Mouse (Mus musculus) MEL (cell line): ENCODE data around the gene Tbca. TPM values are rescaled to one million over a fixed set of nuclear protein-coding genes. Genes with fewer than 3 reads are reported as not detected.

Experiments used
- DNase-seq: peaks from one replicate; pipeline ENCODE4 v3.0.0; 2011; ENCODE audit warnings: low read depth, low spot score
- H3K27ac ChIP-seq: 2 replicates; pipeline ENCODE4 v1.5.1; 2012; ENCODE audit warnings: low read depth, mild to moderate bottlenecking, control low read depth, low read length, moderate library complexity; ENCODE audit not compliant: control insufficient read depth
- H3K27me3 ChIP-seq, 2 experiments: fragments of 150-350 bp in 1 of 2; sonication (generic) in 1 of 2; 2 replicates each; pipeline ENCODE4 v1.6.1; 2012; ENCODE audit warnings: low read length in 2 of 2, mild to moderate bottlenecking in 2 of 2, improper control_type of control experiment in 1 of 2, moderate library complexity in 1 of 2; ENCODE audit not compliant: insufficient read depth in 2 of 2, control insufficient read depth in 1 of 2
- H3K36me3 ChIP-seq, 2 experiments: 2 replicates each; pipeline ENCODE4 v1.6.1; 2012 to 2014; ENCODE audit warnings: low read length in 2 of 2, improper control_type of control experiment in 1 of 2, inconsistent platforms in 1 of 2, mild to moderate bottlenecking in 1 of 2; ENCODE audit not compliant: insufficient read depth in 2 of 2, control insufficient read depth in 1 of 2
- H3K4me1 ChIP-seq, 2 experiments: fragments of 150-350 bp in 1 of 2; sonication (generic) in 1 of 2; 2 replicates each; pipeline ENCODE4 v1.6.1; 2012; ENCODE audit warnings: low read length in 2 of 2, improper control_type of control experiment in 1 of 2, mild to moderate bottlenecking in 1 of 2; ENCODE audit not compliant: insufficient read depth in 2 of 2, control insufficient read depth in 1 of 2
- H3K4me3 ChIP-seq, 2 experiments: fragments of 150-350 bp in 1 of 2; sonication (generic) in 1 of 2; 2 replicates each; pipeline ENCODE4 v1.5.1; 2012; ENCODE audit warnings: low read depth in 2 of 2, low read length in 2 of 2, mild to moderate bottlenecking in 2 of 2, moderate library complexity in 2 of 2, control low read depth in 1 of 2, improper control_type of control experiment in 1 of 2; ENCODE audit not compliant: control insufficient read depth in 1 of 2, insufficient read depth in 1 of 2
- H3K79me2 ChIP-seq: 2 replicates; pipeline ENCODE4 v1.6.1; 2012; ENCODE audit warnings: mild to moderate bottlenecking, low read length, moderate library complexity; ENCODE audit not compliant: control insufficient read depth, poor library complexity, insufficient read depth
- H3K9ac ChIP-seq: 2 replicates; pipeline ENCODE4 v1.6.1; 2012; ENCODE audit warnings: low read depth, mild to moderate bottlenecking, control low read depth, low read length, moderate library complexity; ENCODE audit not compliant: control insufficient read depth, poor library complexity, severe bottlenecking
- H3K9me3 ChIP-seq: fragments of 150-350 bp; sonication (generic); replicated peaks from 2 replicates; pipeline ENCODE4 v1.6.1; 2012; ENCODE audit warnings: mild to moderate bottlenecking, low read length, improper control_type of control experiment, moderate library complexity; ENCODE audit not compliant: insufficient read depth
- CHD2 ChIP-seq: IDR thresholded peaks from 2 replicates; pipeline ENCODE4 v1.6.1; 2011; ENCODE audit warnings: low read length, improper control_type of control experiment
- E2F4 ChIP-seq: IDR thresholded peaks from 2 replicates; pipeline ENCODE4 v1.6.1; 2011; ENCODE audit warnings: low read depth, low read length, improper control_type of control experiment, borderline replicate concordance
- ELF1 ChIP-seq: IDR thresholded peaks from 2 replicates; pipeline ENCODE4 v1.6.1; 2014; ENCODE audit warnings: low read depth, mild to moderate bottlenecking, inconsistent platforms, low read length, improper control_type of control experiment, moderate library complexity
- HCFC1 ChIP-seq: IDR thresholded peaks from 2 replicates; pipeline ENCODE4 v1.6.1; 2012; ENCODE audit warnings: low read depth, mild to moderate bottlenecking, inconsistent platforms, low read length, improper control_type of control experiment, moderate library complexity
- MAFK ChIP-seq: IDR thresholded peaks from 2 replicates; pipeline ENCODE4 v1.6.1; 2011; ENCODE audit warnings: low read depth, mild to moderate bottlenecking, low read length, improper control_type of control experiment, borderline replicate concordance
- MAX ChIP-seq: IDR thresholded peaks from 2 replicates; pipeline ENCODE4 v1.6.1; 2011; ENCODE audit warnings: low read length, improper control_type of control experiment
- MAZ ChIP-seq: IDR thresholded peaks from 2 replicates; pipeline ENCODE4 v1.6.1; 2012; ENCODE audit warnings: low read depth, mild to moderate bottlenecking, inconsistent platforms, low read length, improper control_type of control experiment
- MEF2A ChIP-seq: IDR thresholded peaks from 2 replicates; pipeline ENCODE4 v1.6.1; 2014; ENCODE audit warnings: low read depth, mild to moderate bottlenecking, inconsistent platforms, low read length, improper control_type of control experiment; ENCODE audit not compliant: poor library complexity, insufficient replicate concordance, severe bottlenecking; ENCODE audit errors: extremely low read depth
- MXI1 ChIP-seq: IDR thresholded peaks from 2 replicates; pipeline ENCODE4 v1.6.1; 2011; ENCODE audit warnings: mild to moderate bottlenecking, low read depth, low read length, improper control_type of control experiment
- MYB ChIP-seq: IDR thresholded peaks from 2 replicates; pipeline ENCODE4 v1.6.1; 2011; ENCODE audit warnings: mild to moderate bottlenecking, low read depth, low read length, improper control_type of control experiment
- MYC ChIP-seq: IDR thresholded peaks from 2 replicates; pipeline ENCODE4 v1.6.1; 2011; ENCODE audit warnings: low read depth, mild to moderate bottlenecking, low read length, improper control_type of control experiment, moderate library complexity
- NELFE ChIP-seq: IDR thresholded peaks from 2 replicates; pipeline ENCODE4 v1.6.1; 2011; ENCODE audit warnings: low read depth, low read length, improper control_type of control experiment
- NRF1 ChIP-seq: IDR thresholded peaks from 2 replicates; pipeline ENCODE4 v1.6.1; 2014; ENCODE audit warnings: low read depth, mild to moderate bottlenecking, inconsistent platforms, low read length, improper control_type of control experiment, moderate library complexity; ENCODE audit not compliant: poor library complexity, insufficient read depth, severe bottlenecking
- POLR2AphosphoS2 ChIP-seq: IDR thresholded peaks from 2 replicates; pipeline ENCODE4 v1.6.1; 2011; ENCODE audit warnings: low read length, improper control_type of control experiment
- POLR2AphosphoS5 ChIP-seq: IDR thresholded peaks from 2 replicates; pipeline ENCODE4 v1.6.1; 2012; ENCODE audit warnings: low read depth, borderline replicate concordance, mild to moderate bottlenecking, inconsistent platforms, low read length, moderate library complexity, mixed read lengths
- RAD21 ChIP-seq: IDR thresholded peaks from 2 replicates; pipeline ENCODE4 v1.6.1; 2011; ENCODE audit warnings: mild to moderate bottlenecking, low read depth, low read length, improper control_type of control experiment
- RCOR1 ChIP-seq: IDR thresholded peaks from 2 replicates; pipeline ENCODE4 v1.6.1; 2012; ENCODE audit warnings: low read depth, mild to moderate bottlenecking, inconsistent platforms, low read length, improper control_type of control experiment
- SMC3 ChIP-seq: IDR thresholded peaks from 2 replicates; pipeline ENCODE4 v1.6.1; 2011; ENCODE audit warnings: low read depth, low read length, improper control_type of control experiment
- TBP ChIP-seq: IDR thresholded peaks from 2 replicates; pipeline ENCODE4 v1.8.0; 2011; ENCODE audit warnings: low read depth, low read length, improper control_type of control experiment
- TCF12 ChIP-seq: IDR thresholded peaks from 2 replicates; pipeline ENCODE4 v1.6.1; 2014; ENCODE audit warnings: low read depth, mild to moderate bottlenecking, inconsistent platforms, low read length, improper control_type of control experiment, moderate library complexity
- UBTF ChIP-seq: IDR thresholded peaks from 2 replicates; pipeline ENCODE4 v1.6.1; 2012; ENCODE audit warnings: low read depth, mild to moderate bottlenecking, inconsistent platforms, low read length, improper control_type of control experiment, moderate library complexity, borderline replicate concordance; ENCODE audit not compliant: insufficient read depth
- ZC3H11A ChIP-seq: IDR thresholded peaks from 2 replicates; pipeline ENCODE4 v1.6.1; 2012; ENCODE audit warnings: low read depth, mild to moderate bottlenecking, inconsistent platforms, low read length, improper control_type of control experiment
- ZKSCAN1 ChIP-seq: IDR thresholded peaks from 2 replicates; pipeline ENCODE4 v1.6.1; 2012; ENCODE audit warnings: low read depth, mild to moderate bottlenecking, inconsistent platforms, low read length, improper control_type of control experiment, moderate library complexity
- polyA plus RNA-seq, 2 experiments: library from polyadenylated mRNA; stranded (reverse) in 1 of 2; unstranded in 1 of 2; fragments of >175 nt in 1 of 2; fragments of >200 nt in 1 of 2; gene quantifications; 2 replicates each; pipeline versions ENCODE4 v1.2.1 to v1.2.4; 2012; ENCODE audit warnings: low replicate concordance in 2 of 2, low read depth in 1 of 2; ENCODE audit not compliant: insufficient read length in 2 of 2, insufficient read depth in 1 of 2, missing spikeins in 1 of 2
- total RNA-seq: library from RNA; depleted of rRNA; stranded (reverse); fragments of 300-350 nt; gene quantifications from 2 replicates; pipeline ENCODE4 v1.2.3, GENCODE M21; 2012

The Tbca gene
- total and polyA plus RNA-seq, 3 experiments = 155 to 263 TPM; not detected in 1

DNA sequence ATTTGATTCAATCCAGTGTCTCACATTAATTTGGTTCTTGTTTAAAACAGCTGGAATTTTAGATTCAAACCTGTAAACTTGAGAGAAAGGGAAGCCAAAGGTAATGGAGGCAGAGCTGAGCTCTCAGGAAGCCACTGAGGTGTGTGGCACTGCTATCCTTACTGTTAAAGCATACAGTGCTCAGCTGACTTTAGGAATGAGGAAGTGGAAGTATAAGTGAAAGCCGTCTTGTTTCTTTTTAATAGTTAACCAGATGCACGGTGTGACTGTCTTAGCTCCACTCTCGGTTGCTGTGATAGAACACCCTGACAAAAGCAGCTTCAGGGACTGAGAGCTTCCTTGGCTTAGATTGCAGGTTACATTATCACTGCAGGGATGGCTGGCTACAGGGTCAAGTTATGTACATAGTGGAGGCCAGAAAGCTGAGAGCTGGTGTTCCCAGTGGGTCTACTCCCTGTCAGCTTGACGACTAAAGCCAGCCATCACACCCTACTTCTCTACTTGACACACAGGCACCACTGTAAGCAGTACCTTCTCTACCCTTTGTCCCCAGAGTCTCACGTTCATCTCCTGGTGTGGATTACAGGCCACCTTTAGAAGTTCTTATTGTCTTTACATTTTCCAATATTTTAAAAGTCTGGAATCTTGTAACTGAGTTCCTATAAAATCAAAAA, 49.5 kb downstream of the Tbca start:
- H3K9me3 ChIP-seq = no peaks in the 10 kb centered on the region
- no peaks in the 10 kb centered on the region for H3K79me2 ChIP-seq
- no peaks in the 10 kb centered on the region for H3K4me1 ChIP-seq
- no peak overlapping the region for H3K9ac ChIP-seq
- TF ChIP-seq MXI1 = no peak
- TF ChIP-seq ELF1 = peak; percentile 16; the same call in 1 of the 2 replicates
- no peaks in the 10 kb centered on the region for H3K27me3 ChIP-seq
- H3K4me3 ChIP-seq = no peak overlapping the region
- H3K36me3 ChIP-seq = peaks cover 0 to 19% of the 10 kb centered on the region in 2 experiments; a peak in 2 of 4 replicates
- H3K27ac ChIP-seq = no peak overlapping the region
- peak; percentile 18 for DNase-seq

DNA sequence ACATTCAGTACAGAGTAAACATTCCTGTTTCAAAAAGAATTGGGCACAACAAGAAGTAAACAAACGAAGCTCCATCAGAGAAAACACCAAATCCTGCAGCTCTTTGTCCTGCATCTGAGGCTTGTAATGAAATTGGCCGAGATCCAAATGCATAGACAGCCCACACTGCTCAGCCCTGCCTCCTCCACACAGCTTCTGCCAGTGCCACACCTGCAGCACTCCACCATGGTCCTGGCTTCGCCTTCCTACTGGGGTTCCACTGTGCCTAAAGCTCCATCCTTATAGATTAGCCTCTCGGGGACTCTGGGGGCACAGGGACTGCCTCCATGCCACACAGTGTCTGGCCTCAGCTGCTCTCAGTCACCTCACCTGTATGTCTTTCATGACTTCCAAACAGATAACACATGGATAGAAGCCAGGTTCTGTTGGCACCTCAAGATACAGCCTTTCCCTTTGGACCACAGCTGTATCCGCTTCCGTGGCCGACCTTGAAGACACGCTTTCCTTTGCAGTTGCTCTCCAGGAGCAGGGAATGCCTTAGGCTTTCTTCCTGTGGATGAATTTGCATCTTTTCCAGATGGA, 50.1 kb downstream of the Tbca start:
- no peaks in the 10 kb centered on the region for H3K9me3 ChIP-seq
- H3K4me3 ChIP-seq = no peak overlapping the region
- H3K36me3 ChIP-seq = peaks cover 0 to 19% of the 10 kb centered on the region in 2 experiments; a peak in 2 of 4 replicates
- no peaks in the 10 kb centered on the region for H3K79me2 ChIP-seq
- TF ChIP-seq ZC3H11A (no peak), POLR2AphosphoS5 (no peak), E2F4 (no peak), MEF2A (no peak), CHD2 (no peak), MAFK (no peak)
- TF ChIP-seq, all 39 proteins: peak for 0
- Histone ChIP-seq H3K4me1 (no peaks in the 10 kb centered on the region), H3K27ac (no peak overlapping the region), H3K27me3 (no peaks in the 10 kb centered on the region), H3K9ac (no peak overlapping the region)
- DNase-seq = no peak

DNA sequence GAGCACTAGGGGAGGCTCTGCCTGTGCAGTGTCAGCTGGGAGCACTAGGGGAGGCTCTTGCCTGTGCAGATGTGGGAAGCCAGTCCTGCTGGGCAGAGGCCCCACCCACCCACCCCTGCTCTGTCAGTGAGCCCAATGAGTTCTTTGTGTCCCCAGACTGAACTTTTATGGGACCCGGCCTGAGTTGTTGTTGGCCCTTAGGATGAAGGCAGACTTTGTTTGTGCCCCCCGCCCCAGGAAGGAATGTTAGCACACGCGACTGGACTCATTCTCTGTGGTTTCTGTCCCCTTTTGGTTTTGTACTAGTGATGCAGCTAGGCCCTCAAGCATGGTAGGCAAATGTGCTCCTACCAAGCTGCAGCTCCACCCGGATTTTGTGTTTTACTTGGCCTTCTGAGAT, 54.5 kb downstream of the Tbca start:
- no peak for TF ChIP-seq ELF1
- no peak for TF ChIP-seq ZKSCAN1
- no peak for TF ChIP-seq MYC
- TF ChIP-seq NELFE = no peak
- no peak for TF ChIP-seq UBTF
- TF ChIP-seq RAD21 = no peak
- no peak for TF ChIP-seq MAZ
- TF ChIP-seq NRF1 = no peak
- TF ChIP-seq MYB = no peak
- no peak for TF ChIP-seq RCOR1
- TF ChIP-seq SMC3 = no peak
- no peak for TF ChIP-seq POLR2AphosphoS2
- no peak for TF ChIP-seq MAFK
- TF ChIP-seq MAX = no peak
- no peak for TF ChIP-seq TCF12
- TF ChIP-seq TBP = no peak
- TF ChIP-seq HCFC1 = no peak

More for the DNA sequence above, 54.5 kb downstream of the Tbca start:
- DNase-seq = no peak
- H3K4me3 ChIP-seq = no peak overlapping the region
- H3K9ac ChIP-seq = no peak overlapping the region
- no peaks in the 10 kb centered on the region for H3K9me3 ChIP-seq
- no peaks in the 10 kb centered on the region for H3K79me2 ChIP-seq
- no peaks in the 10 kb centered on the region for H3K4me1 ChIP-seq
- no peaks in the 10 kb centered on the region; a peak in 2 of 4 replicates for H3K36me3 ChIP-seq
- H3K27me3 ChIP-seq = no peaks in the 10 kb centered on the region
- H3K27ac ChIP-seq = no peak overlapping the region
